Mouse (Mus musculus): ENCODE data around the gene Tef. TPM values are rescaled to one million over a fixed set of nuclear protein-coding genes. Genes with fewer than 3 reads are reported as not detected.

Gene Tef
- polyA plus RNA-seq, 1 experiment from 2014 or later: 12.9 TPM

DNA sequence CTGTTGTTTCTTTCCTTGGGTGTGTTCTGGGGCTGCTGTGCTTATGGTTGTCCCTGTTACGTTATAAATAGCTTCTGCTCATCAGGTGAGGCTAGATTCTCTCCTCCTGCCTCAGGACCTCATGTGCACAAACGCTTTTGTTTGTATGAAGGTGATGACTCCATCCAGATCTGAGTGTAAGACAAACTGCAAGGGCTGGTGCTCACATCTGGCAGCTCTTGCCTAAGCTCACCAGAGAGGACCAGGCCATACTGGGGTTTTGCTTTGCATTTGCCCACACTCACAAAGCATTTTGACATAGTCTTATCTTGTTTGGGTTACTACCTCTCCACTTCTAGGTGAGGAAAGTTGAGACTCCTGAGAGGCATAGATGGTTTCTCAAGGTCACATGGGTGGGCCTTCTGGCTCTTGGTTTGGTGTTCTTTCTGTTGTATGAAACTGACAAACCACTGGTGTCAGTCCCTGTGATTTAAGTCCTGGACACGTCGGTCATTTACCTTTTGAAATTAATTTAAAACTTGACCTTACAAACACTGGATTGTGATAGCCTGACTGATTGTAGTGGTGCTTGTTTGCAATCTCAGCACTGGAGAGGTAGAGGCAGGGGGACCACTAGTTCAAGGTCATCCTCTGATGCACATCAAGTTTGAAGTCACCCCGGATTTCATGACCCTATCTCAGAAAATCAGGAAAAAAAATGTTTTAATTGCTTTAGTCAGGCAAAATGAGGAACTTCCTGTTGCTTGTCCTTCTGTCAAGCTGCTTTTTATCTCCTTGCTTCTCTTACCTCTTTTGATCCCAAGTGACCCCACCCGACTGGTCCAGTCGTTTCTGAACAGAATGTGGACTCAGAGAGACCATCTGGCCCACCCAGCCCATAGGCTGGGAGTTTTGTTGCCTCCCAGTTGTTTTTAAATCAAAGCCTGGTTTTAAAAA lies 10.7 kb downstream of the Tef start:
- peaks cover 5% of the 10 kb centered on the region; the same call in 1 of the 2 replicates for H3K36me3 ChIP-seq (ENCODE audit: control insufficient read depth, insufficient read depth, low read length)
- H3K27me3 ChIP-seq (ENCODE audit: control insufficient read depth, insufficient read depth, low read length): no peaks in the 10 kb centered on the region
- H3K4me2 ChIP-seq: peak overlapping the region; percentile 90
- 81% methylated on average over 7 of the region's 7 CpGs for WGBS
- H3K9ac ChIP-seq (ENCODE audit: low read length): peak overlapping the region; percentile 79
- no peak overlapping the region; the same call in 1 of the 2 replicates for H3K4me3 ChIP-seq (ENCODE audit: low read depth, low read length)
- peak; percentile 73 for DNase-seq (ENCODE audit: low spot score, missing footprints)
- peaks cover 23% of the 10 kb centered on the region for H3K4me1 ChIP-seq (ENCODE audit: control insufficient read depth, insufficient read depth, low read length)
- no peak for ATAC-seq (ENCODE audit: low FRiP score)
- no peaks in the 10 kb centered on the region for H3K9me3 ChIP-seq (ENCODE audit: control insufficient read depth, low read length)
- no peak overlapping the region for H3K27ac ChIP-seq (ENCODE audit: low read depth, low read length)

DNA sequence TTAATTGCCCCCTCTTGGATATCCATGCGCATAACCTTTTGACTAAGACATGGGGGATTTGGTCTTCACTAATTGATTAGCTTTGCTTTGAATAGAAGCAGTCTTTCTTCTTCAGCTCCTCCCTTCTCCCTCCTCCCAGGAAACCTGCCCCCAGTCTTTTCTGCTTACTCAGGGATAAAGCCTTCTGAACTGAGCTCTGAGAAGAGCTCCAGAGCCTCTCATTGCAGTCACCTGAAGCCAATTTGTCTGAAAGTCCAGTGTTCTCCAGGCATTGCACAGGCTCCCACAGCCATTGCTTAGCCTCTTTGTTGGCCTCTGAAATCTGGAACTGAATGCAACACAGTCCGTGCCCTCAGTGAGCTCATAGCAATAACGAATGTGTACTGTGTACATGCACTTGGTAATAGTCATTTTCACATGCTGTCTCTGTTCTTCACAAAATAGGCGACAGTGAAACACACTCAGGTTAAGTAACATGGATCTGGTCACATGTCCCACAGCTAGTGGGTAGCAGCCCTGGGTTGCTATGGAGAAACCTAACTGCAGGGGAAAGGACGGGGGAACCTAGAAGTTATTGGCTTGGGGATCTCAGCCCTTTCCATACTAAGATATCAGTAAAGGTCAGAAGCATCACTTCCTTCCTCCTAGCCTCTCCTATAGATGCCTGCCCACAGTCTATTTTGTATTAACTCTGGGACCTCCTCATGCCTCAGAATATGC lies 11.9 kb downstream of the Tef start:
- H3K4me1 ChIP-seq (ENCODE audit: control insufficient read depth, insufficient read depth, low read length): peaks cover 23% of the 10 kb centered on the region
- H3K4me2 ChIP-seq: no peak overlapping the region
- peaks cover 5% of the 10 kb centered on the region; the same call in 1 of the 2 replicates for H3K36me3 ChIP-seq (ENCODE audit: control insufficient read depth, insufficient read depth, low read length)
- DNase-seq (ENCODE audit: low spot score, missing footprints) (peak; percentile 65), ATAC-seq (ENCODE audit: low FRiP score) (no peak)
- H3K27ac ChIP-seq (ENCODE audit: low read depth, low read length): no peak overlapping the region
- no peaks in the 10 kb centered on the region for H3K27me3 ChIP-seq (ENCODE audit: control insufficient read depth, insufficient read depth, low read length)
- 68% methylated on average over 5 of the region's 5 CpGs for WGBS
- no peak overlapping the region for H3K9ac ChIP-seq (ENCODE audit: low read length)
- H3K9me3 ChIP-seq (ENCODE audit: control insufficient read depth, low read length): no peaks in the 10 kb centered on the region
- H3K4me3 ChIP-seq (ENCODE audit: low read depth, low read length): no peak overlapping the region

DNA sequence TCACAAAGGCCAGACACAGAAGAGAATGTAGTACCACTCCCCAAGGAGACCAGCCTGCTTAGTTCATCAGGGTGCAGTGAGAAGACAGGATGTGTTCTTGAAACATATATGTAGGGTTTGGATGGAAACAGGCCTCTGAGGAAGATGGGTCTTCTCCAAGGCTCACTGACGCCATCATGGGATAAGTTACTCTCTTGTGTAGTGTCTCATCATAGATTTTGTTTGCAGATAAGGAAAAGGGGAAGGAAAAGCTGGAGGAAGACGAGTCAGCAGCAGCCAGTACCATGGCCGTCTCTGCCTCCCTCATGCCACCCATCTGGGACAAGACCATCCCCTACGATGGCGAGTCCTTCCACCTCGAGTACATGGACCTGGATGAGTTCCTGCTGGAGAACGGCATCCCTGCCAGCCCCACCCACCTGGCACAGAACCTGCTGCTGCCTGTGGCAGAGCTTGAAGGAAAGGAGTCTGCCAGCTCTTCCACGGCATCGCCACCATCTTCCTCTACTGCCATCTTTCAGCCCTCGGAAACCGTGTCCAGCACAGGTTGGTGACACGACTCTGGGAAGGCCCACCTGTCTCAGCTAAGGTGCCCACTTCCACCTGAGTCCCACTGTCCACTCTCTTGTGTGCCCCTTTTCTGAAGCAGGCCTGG lies 12.6 kb downstream of the Tef start:
- Histone ChIP-seq H3K27me3 (ENCODE audit: control insufficient read depth, insufficient read depth, low read length) (no peaks in the 10 kb centered on the region), H3K27ac (ENCODE audit: low read depth, low read length) (no peak overlapping the region), H3K4me2 (no peak overlapping the region), H3K36me3 (ENCODE audit: control insufficient read depth, insufficient read depth, low read length) (peaks cover 5% of the 10 kb centered on the region; the same call in 1 of the 2 replicates), H3K9ac (ENCODE audit: low read length) (no peak overlapping the region), H3K9me3 (ENCODE audit: control insufficient read depth, low read length) (no peaks in the 10 kb centered on the region), H3K4me1 (ENCODE audit: control insufficient read depth, insufficient read depth, low read length) (peaks cover 20% of the 10 kb centered on the region), H3K4me3 (ENCODE audit: low read depth, low read length) (no peak overlapping the region)
- 90% methylated on average over 12 of the region's 12 CpGs for WGBS
- DNase-seq (ENCODE audit: low spot score, missing footprints) (peak; percentile 19), ATAC-seq (ENCODE audit: low FRiP score) (no peak)

DNA sequence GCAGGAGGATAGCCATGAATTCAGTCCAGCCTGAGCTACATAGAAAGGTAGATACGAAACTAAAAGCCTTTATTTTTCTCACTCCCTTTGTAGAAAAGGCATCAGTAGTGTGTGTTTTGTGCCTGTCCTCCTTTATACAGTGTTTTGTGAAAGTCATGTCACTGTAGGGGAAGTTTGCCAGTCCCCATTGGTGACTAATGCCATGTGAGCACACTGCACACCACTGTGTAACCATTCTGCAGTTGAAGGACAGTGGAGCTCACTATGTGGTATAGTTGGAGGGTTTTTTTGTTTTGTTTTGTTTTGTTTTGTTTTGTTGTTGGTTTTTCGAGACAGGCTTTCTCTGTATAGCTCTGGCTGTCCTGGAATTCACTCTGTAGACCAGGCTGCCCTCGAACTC lies 16.2 kb downstream of the Tef start:
- Histone ChIP-seq H3K4me2 (no peak overlapping the region), H3K9me3 (ENCODE audit: control insufficient read depth, low read length) (no peaks in the 10 kb centered on the region), H3K4me3 (ENCODE audit: low read depth, low read length) (no peak overlapping the region), H3K36me3 (ENCODE audit: control insufficient read depth, insufficient read depth, low read length) (peaks cover 9% of the 10 kb centered on the region), H3K9ac (ENCODE audit: low read length) (no peak overlapping the region), H3K4me1 (ENCODE audit: control insufficient read depth, insufficient read depth, low read length) (peaks cover 3% of the 10 kb centered on the region; the same call in 1 of the 2 replicates), H3K27ac (ENCODE audit: low read depth, low read length) (no peak overlapping the region), H3K27me3 (ENCODE audit: control insufficient read depth, insufficient read depth, low read length) (no peaks in the 10 kb centered on the region)
- WGBS: 87% methylated on average over 3 of the region's 3 CpGs
- DNase-seq (ENCODE audit: low spot score, missing footprints) (no peak), ATAC-seq (ENCODE audit: low FRiP score) (no peak)

DNA sequence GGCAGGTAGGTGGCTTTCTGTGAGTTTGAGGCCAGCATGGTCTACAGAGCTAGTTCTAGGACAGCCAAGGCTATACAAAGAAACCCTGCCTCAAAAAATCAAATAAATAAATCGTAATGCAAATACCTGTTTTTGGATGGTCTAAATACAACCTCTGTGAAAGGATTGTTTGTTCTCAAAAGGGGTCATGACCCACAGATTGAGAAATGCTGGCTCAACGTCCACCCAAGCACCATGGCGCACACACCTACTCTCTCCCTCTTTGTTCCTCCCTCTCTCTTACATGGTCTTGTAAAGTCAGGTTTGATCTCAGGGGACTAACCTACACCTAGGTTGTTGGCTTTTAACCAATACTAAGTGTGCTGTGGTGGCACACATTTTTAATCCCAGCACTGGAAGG lies 20.4 kb downstream of the Tef start:
- Histone ChIP-seq H3K4me3 (ENCODE audit: low read depth, low read length) (no peak overlapping the region), H3K4me2 (no peak overlapping the region), H3K9ac (ENCODE audit: low read length) (no peak overlapping the region), H3K9me3 (ENCODE audit: control insufficient read depth, low read length) (no peaks in the 10 kb centered on the region), H3K36me3 (ENCODE audit: control insufficient read depth, insufficient read depth, low read length) (peaks cover 11% of the 10 kb centered on the region), H3K27me3 (ENCODE audit: control insufficient read depth, insufficient read depth, low read length) (no peaks in the 10 kb centered on the region), H3K4me1 (ENCODE audit: control insufficient read depth, insufficient read depth, low read length) (no peaks in the 10 kb centered on the region), H3K27ac (ENCODE audit: low read depth, low read length) (no peak overlapping the region)
- peak; percentile 21 for DNase-seq (ENCODE audit: low spot score, missing footprints)
- 84% methylated on average over 3 of the region's 3 CpGs for WGBS
- ATAC-seq (ENCODE audit: low FRiP score): no peak

DNA sequence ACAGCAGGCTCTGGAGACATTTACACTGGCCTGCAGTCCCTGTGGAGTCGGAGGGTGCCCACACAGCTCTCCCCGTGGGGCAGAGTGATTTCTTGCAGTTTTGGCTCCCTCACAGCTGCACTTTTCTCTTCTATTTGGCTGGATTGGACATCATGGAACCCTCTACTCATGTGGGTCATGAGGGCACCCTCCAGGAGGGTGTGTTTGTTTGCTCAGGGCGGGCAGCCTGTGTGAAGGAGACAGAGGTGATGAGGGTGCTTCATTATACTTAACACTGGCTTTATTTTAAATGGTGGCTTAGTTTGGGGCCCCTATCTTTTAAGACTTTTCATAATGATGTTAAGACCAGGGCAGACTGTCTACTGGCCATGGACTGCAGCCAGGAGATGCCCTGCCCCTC lies 22.6 kb downstream of the Tef start:
- no peak overlapping the region for H3K4me3 ChIP-seq (ENCODE audit: low read depth, low read length)
- no peaks in the 10 kb centered on the region for H3K4me1 ChIP-seq (ENCODE audit: control insufficient read depth, insufficient read depth, low read length)
- H3K9me3 ChIP-seq (ENCODE audit: control insufficient read depth, low read length): no peaks in the 10 kb centered on the region
- H3K27ac ChIP-seq (ENCODE audit: low read depth, low read length): no peak overlapping the region
- DNase-seq (ENCODE audit: low spot score, missing footprints) (peak; percentile 21), ATAC-seq (ENCODE audit: low FRiP score) (no peak)
- H3K36me3 ChIP-seq (ENCODE audit: control insufficient read depth, insufficient read depth, low read length): peaks cover 11% of the 10 kb centered on the region
- whole genome bisulfite sequencing: 78% methylated on average over 3 of the region's 3 CpGs
- H3K9ac ChIP-seq (ENCODE audit: low read length): no peak overlapping the region
- H3K27me3 ChIP-seq (ENCODE audit: control insufficient read depth, insufficient read depth, low read length): no peaks in the 10 kb centered on the region
- no peak overlapping the region for H3K4me2 ChIP-seq

DNA sequence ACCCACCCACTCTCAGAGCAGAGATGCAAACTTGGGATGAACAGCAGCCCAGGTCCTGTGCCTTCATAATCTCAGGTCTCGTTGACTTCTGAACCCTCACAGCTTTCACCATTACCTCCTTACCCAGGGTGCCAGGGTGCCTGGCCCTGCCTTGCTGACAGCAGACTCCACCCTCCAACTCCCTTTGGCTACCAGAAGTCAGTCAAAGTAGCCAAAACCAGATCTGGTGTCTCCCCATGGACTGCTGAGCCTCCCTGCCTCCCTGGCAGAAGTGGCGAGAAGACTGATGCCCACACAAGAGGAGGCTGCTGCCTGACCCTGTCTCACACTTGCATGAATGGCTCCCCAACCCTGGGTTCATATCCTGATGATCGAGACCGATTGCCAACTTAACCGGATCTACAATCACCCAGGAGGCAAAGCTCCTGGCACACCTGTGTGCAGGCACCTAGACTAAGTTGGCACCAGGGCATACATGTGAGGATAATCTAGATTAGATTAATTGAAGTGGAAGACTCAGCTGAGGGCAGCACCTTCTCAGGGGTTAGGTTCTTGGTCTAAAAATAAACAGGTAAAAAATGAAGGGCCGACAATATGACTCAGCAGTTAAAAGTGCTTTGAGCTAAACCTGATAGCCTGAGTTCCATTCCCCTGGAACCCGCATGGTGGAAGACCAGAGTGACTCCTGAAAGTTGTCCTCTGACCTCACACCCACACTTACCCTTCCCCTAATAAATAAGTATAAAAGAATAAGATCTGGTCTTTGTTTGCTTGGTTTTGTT lies 26.4 kb downstream of the Tef start:
- H3K4me2 ChIP-seq: no peak overlapping the region
- H3K36me3 ChIP-seq (ENCODE audit: control insufficient read depth, insufficient read depth, low read length): peaks cover 6% of the 10 kb centered on the region
- no peak overlapping the region for H3K4me3 ChIP-seq (ENCODE audit: low read depth, low read length)
- H3K27me3 ChIP-seq (ENCODE audit: control insufficient read depth, insufficient read depth, low read length): no peaks in the 10 kb centered on the region
- ATAC-seq (ENCODE audit: low FRiP score): no peak
- H3K27ac ChIP-seq (ENCODE audit: low read depth, low read length): no peak overlapping the region
- peak; percentile 72 for DNase-seq (ENCODE audit: low spot score, missing footprints)
- no peaks in the 10 kb centered on the region for H3K4me1 ChIP-seq (ENCODE audit: control insufficient read depth, insufficient read depth, low read length)
- 86% methylated on average over 7 of the region's 7 CpGs for WGBS
- H3K9ac ChIP-seq (ENCODE audit: low read length): no peak overlapping the region
- no peaks in the 10 kb centered on the region for H3K9me3 ChIP-seq (ENCODE audit: control insufficient read depth, low read length)

DNA sequence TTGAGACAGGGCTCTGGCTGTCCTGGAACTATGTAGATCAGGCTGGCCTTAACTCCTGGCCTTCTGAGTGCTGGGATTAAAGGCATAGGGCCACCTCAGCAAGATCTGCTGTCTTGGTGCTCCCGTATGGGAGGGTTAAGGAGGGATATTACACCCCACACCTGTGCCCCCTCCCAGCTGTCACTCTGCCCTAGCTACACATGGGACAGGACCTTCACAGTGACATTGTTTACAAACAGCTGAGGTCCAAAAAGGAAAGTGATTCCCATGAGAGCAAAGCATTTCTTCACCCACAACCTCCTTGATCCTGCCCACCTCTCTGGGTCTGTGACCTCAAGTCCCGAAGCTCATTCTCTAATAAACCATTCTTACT lies 27.0 kb downstream of the Tef start:
- Histone ChIP-seq H3K27ac (ENCODE audit: low read depth, low read length) (no peak overlapping the region), H3K4me1 (ENCODE audit: control insufficient read depth, insufficient read depth, low read length) (no peaks in the 10 kb centered on the region), H3K27me3 (ENCODE audit: control insufficient read depth, insufficient read depth, low read length) (no peaks in the 10 kb centered on the region), H3K4me2 (no peak overlapping the region), H3K9me3 (ENCODE audit: control insufficient read depth, low read length) (no peaks in the 10 kb centered on the region), H3K36me3 (ENCODE audit: control insufficient read depth, insufficient read depth, low read length) (peaks cover 6% of the 10 kb centered on the region), H3K4me3 (ENCODE audit: low read depth, low read length) (no peak overlapping the region), H3K9ac (ENCODE audit: low read length) (no peak overlapping the region)
- WGBS: 65% methylated on average over 2 of the region's 2 CpGs
- DNase-seq (ENCODE audit: low spot score, missing footprints) (no peak), ATAC-seq (ENCODE audit: low FRiP score) (no peak)

Data from midbrain, embryonic 11.5 days (tissue).